In the genomic region with DNA sequence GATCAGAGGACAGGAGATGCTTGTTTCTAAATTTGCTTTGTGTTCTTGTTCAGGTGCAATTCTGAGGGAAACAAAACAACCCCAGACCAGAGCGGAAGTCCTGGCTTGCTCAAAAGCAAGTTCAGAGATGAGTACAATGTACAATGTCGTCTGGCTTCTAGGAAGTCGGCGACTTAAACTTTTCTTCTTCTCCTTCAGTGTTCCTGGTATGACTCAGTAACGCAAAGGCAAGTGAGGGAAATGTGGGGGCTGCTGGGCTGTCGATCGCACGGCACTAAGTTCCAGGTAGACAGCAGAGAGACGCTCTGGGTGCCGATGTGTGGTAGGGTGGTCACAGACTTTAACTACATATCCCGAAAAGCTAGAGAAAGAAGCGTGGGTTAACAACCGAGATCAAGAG, we compare ENCODE assay signal across 21 mouse cellular contexts. TPM values are rescaled to one million over a fixed set of nuclear protein-coding genes. Genes with fewer than 3 reads are reported as not detected.
DNase-seq lines count a peak whose midpoint lies in the region; ATAC-seq and TF ChIP-seq lines count a peak whose summit lies in the region.
"Had no signal": no experiment of that assay in that cellular context is flagged by ENCODE, and none has a peak within 500 bp of the region (broad histone marks: within the 10 kb centered on the region; RNA-seq: fewer than 3 reads in every experiment).

No protein-coding gene starts in this region.

- H3K9me3 ChIP-seq in kidney, embryonic 14.5 days (ENCODE audit: control insufficient read depth, low read length): no peaks in the 10 kb centered on the region
- no peaks in the 10 kb centered on the region for H3K9me3 ChIP-seq in limb, embryonic 10.5 days (replicated peaks)
- H3K9me3 ChIP-seq: embryonic facial prominence, embryonic 12.5 days; heart, embryonic 13.5 days; intestine, embryonic 15.5 days had no signal

- peak overlapping the region; percentile 93 for H3K27ac ChIP-seq in olfactory bulb, adult 2 months (ENCODE audit: insufficient read depth, low read depth, low read length)
- H3K27ac ChIP-seq in kidney, embryonic 14.5 days (ENCODE audit: low read depth, low read length): no peak overlapping the region
- H3K27ac ChIP-seq in limb, embryonic 10.5 days: no peak overlapping the region
- H3K27ac ChIP-seq: embryonic facial prominence, embryonic 12.5 days; heart, adult 2 months; heart, embryonic 13.5 days; intestine, embryonic 15.5 days had no signal

- H3K27me3 ChIP-seq in kidney, embryonic 14.5 days (ENCODE audit: control insufficient read depth, insufficient read depth, low read length): no peaks in the 10 kb centered on the region; the same call in 1 of the 2 replicates
- peaks cover 28% of the 10 kb centered on the region for H3K27me3 ChIP-seq in limb, embryonic 10.5 days (ENCODE audit: low read depth, poor library complexity, severe bottlenecking)
- H3K27me3 ChIP-seq: embryonic facial prominence, embryonic 12.5 days; intestine, embryonic 15.5 days had no signal

- peak; percentile 52 for ATAC-seq in CD4-positive, CD25-positive, alpha-beta regulatory T cell, adult 4 months
- no peak for ATAC-seq in kidney, embryonic 14.5 days (ENCODE audit: low FRiP score, low TSS enrichment)
- ATAC-seq: forebrain, embryonic 14.5 days; intestine, embryonic 15.5 days had no signal

- H3K36me3 ChIP-seq in kidney, embryonic 14.5 days (ENCODE audit: control insufficient read depth, insufficient read depth, low read length): no peaks in the 10 kb centered on the region
- no peaks in the 10 kb centered on the region for H3K36me3 ChIP-seq in limb, embryonic 10.5 days
- H3K36me3 ChIP-seq: embryonic facial prominence, embryonic 12.5 days; heart, embryonic 13.5 days; intestine, embryonic 15.5 days had no signal

- TF ChIP-seq CTCF in olfactory bulb, adult 2 months (IDR thresholded peaks at IDR 0.05; ENCODE audit: insufficient read depth, low read depth, low read length): no peak

- TF ChIP-seq POLR2A in olfactory bulb, adult 2 months (IDR thresholded peaks at IDR 0.05; ENCODE audit: insufficient read depth, low read depth, low read length): no peak

- DNase-seq in right cerebral cortex, adult 18-20 months: peak; percentile 19
- no peak for DNase-seq in right cerebral cortex, postnatal 4 days
- peak; percentile 41 for DNase-seq in brain, adult 2 months (ENCODE audit: low read depth, low spot score)
- no peak for DNase-seq in adrenal gland, postnatal 4 days (ENCODE audit: low spot score in 2 of 2)
- no peak for DNase-seq in limb, embryonic 10.5 days (ENCODE audit: low spot score)
- DNase-seq: adrenal gland, postnatal 25 days; cerebellum, adult 11 months; cerebellum, adult 8-10 months; cerebellum, postnatal 14 days; embryo, embryonic 11 days; gastrocnemius, postnatal 14 days had no signal

- 53% methylated on average over 13 of the region's 13 CpGs for WGBS in olfactory bulb, adult 2 months
- WGBS in kidney, embryonic 14.5 days: 85% methylated on average over 13 of the region's 13 CpGs
- WGBS in limb, embryonic 10.5 days: 88% methylated on average over 13 of the region's 13 CpGs

- no peak overlapping the region for H3K9ac ChIP-seq in kidney, embryonic 14.5 days (ENCODE audit: low read depth, low read length)
- H3K9ac ChIP-seq: embryonic facial prominence, embryonic 12.5 days; heart, embryonic 13.5 days; intestine, embryonic 15.5 days had no signal

- no peak overlapping the region for H3K4me2 ChIP-seq in kidney, embryonic 14.5 days (replicated peaks; ENCODE audit: low read depth, low read length)
- H3K4me2 ChIP-seq: embryonic facial prominence, embryonic 12.5 days; heart, embryonic 13.5 days; intestine, embryonic 15.5 days had no signal

- H3K4me1 ChIP-seq in olfactory bulb, adult 2 months (ENCODE audit: control insufficient read depth, insufficient read depth, low read length): peaks cover 32% of the 10 kb centered on the region
- peaks cover 5% of the 10 kb centered on the region; the same call in 1 of the 2 replicates for H3K4me1 ChIP-seq in kidney, embryonic 14.5 days (ENCODE audit: control insufficient read depth, insufficient read depth, low read length)
- H3K4me1 ChIP-seq in limb, embryonic 10.5 days: peaks cover 7% of the 10 kb centered on the region; the same call in 1 of the 2 replicates

- H3K4me3 ChIP-seq in olfactory bulb, adult 2 months (ENCODE audit: insufficient read depth, low read depth, low read length): no peak overlapping the region
- no peak overlapping the region for H3K4me3 ChIP-seq in kidney, embryonic 14.5 days (ENCODE audit: low read length)
- H3K4me3 ChIP-seq in limb, embryonic 10.5 days: no peak overlapping the region
- H3K4me3 ChIP-seq: embryonic facial prominence, embryonic 12.5 days; heart, adult 2 months; heart, embryonic 13.5 days; intestine, embryonic 15.5 days had no signal

RNA-seq across cellular contexts. Expression of gene Gucy2e, which starts 31.3 kb away (rescaled TPM):
- under 1 TPM in 1 of 2 experiments, not detected in 1; 0.53 TPM for polyA plus RNA-seq in CD4-positive, CD25-positive, alpha-beta regulatory T cell, adult 4 months (2017; shearing (Covaris generic))
- polyA plus RNA-seq in olfactory bulb, adult 2 months (2012; ENCODE audit: insufficient read depth, insufficient read length, low replicate concordance, missing spikeins): not detected in 2 replicates
- 0.07 and 0.11 TPM in 2 replicates for polyA plus RNA-seq in kidney, embryonic 14.5 days (2014; fragmentation: Nextera tagmentation; extraction: Ambion mirVana)
- total RNA-seq in adrenal gland, postnatal 4 days (2021): not detected
- not detected in 2 replicates for polyA plus RNA-seq in limb, embryonic 10.5 days (2016; fragmentation: Nextera tagmentation; extraction: Ambion mirVana)
- total RNA-seq: adrenal gland, postnatal 25 days; gastrocnemius, postnatal 14 days; MEL had no signal
- polyA plus RNA-seq: hindbrain, embryonic 11.5 days had no signal

RNA-seq across cellular contexts. Expression of gene Cntrob, which starts 55.5 kb away (rescaled TPM):
- polyA plus RNA-seq in CD4-positive, CD25-positive, alpha-beta regulatory T cell, adult 4 months (2017; shearing (Covaris generic)): 1 to 10 TPM; 8.2 to 8.5 TPM
- polyA plus RNA-seq in olfactory bulb, adult 2 months (2012; ENCODE audit: insufficient read depth, insufficient read length, low replicate concordance, missing spikeins): not detected in 2 replicates
- polyA plus RNA-seq in kidney, embryonic 14.5 days (2014; fragmentation: Nextera tagmentation; extraction: Ambion mirVana): 18.4 and 20.1 TPM in 2 replicates
- 10 to 100 TPM; 17.4 to 17.8 TPM for total RNA-seq in adrenal gland, postnatal 4 days (2021)
- polyA plus RNA-seq in limb, embryonic 10.5 days (2016; fragmentation: Nextera tagmentation; extraction: Ambion mirVana): 28.9 and 36.2 TPM in 2 replicates

RNA-seq across cellular contexts. Expression of gene Trappc1, which starts 55.7 kb away (rescaled TPM):
- 10 to 100 TPM; 92.9 to 99.3 TPM for polyA plus RNA-seq in CD4-positive, CD25-positive, alpha-beta regulatory T cell, adult 4 months (2017; shearing (Covaris generic))
- polyA plus RNA-seq in olfactory bulb, adult 2 months (2012; ENCODE audit: insufficient read depth, insufficient read length, low replicate concordance, missing spikeins): not detected in 2 replicates
- 175 and 217 TPM in 2 replicates for polyA plus RNA-seq in kidney, embryonic 14.5 days (2014; fragmentation: Nextera tagmentation; extraction: Ambion mirVana)
- total RNA-seq in adrenal gland, postnatal 4 days (2021): 10 to 100 TPM; 80.3 to 82.5 TPM
- 135 and 144 TPM in 2 replicates for polyA plus RNA-seq in limb, embryonic 10.5 days (2016; fragmentation: Nextera tagmentation; extraction: Ambion mirVana)

RNA-seq across cellular contexts. Expression of gene Kcnab3, which starts 58.0 kb away (rescaled TPM):
- polyA plus RNA-seq in CD4-positive, CD25-positive, alpha-beta regulatory T cell, adult 4 months (2017; shearing (Covaris generic)): 1 to 10 TPM in 1 of 2 experiments, under 1 TPM in 1; 0.62 to 1.2 TPM
- polyA plus RNA-seq in olfactory bulb, adult 2 months (2012; ENCODE audit: insufficient read depth, insufficient read length, low replicate concordance, missing spikeins): not detected in 2 replicates
- 1.4 and 3.2 TPM in 2 replicates for polyA plus RNA-seq in kidney, embryonic 14.5 days (2014; fragmentation: Nextera tagmentation; extraction: Ambion mirVana)
- 10 to 100 TPM in 1 of 2 experiments, 1 to 10 TPM in 1; 9.7 to 10.4 TPM for total RNA-seq in adrenal gland, postnatal 4 days (2021)
- polyA plus RNA-seq in limb, embryonic 10.5 days (2016; fragmentation: Nextera tagmentation; extraction: Ambion mirVana): 0.93 and 1.4 TPM in 2 replicates

Comparison
In these comparisons a context has a peak if more than half of its experiments do, and no peak if none do; other contexts are left out.
1. DNase-seq: peak in right cerebral cortex, adult 18-20 months (single experiment) and brain, adult 2 months (single experiment); none in right cerebral cortex, postnatal 4 days (single experiment), adrenal gland, postnatal 4 days (0 of 2) and limb, embryonic 10.5 days (single experiment).
2. RNA of gene Trappc1, which starts 55.7 kb away (polyA plus RNA-seq): 175 to 217 TPM in kidney, embryonic 14.5 days, 135 to 144 TPM in limb, embryonic 10.5 days and 92.9 to 99.3 TPM in CD4-positive, CD25-positive, alpha-beta regulatory T cell, adult 4 months; not detected in olfactory bulb, adult 2 months; every median in the first group is over 10 times any median in the second.